In the genomic region with DNA sequence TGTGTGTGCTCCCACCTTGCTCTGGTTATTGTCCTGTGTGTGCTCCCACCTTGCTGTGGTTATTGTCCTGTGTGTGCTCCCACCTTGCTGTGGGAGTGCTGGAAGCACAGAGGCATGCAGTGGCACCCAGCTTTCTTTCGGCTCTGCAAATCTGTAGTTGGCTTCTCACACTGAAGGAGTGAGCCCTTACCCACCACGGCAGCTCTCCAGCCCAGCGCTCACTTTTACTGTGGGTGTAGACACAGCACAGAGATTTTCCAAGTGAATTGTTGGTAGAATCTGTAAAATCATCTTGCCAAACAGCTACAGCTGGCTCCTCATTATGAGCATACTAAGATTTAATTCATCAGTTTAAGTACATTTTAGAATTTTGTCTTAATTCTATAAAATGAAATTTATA, we compare ENCODE assay signal across 26 mouse cellular contexts. TPM values are rescaled to one million over a fixed set of nuclear protein-coding genes. Genes with fewer than 3 reads are reported as not detected.
DNase-seq lines count a peak whose midpoint lies in the region; ATAC-seq lines count a peak whose summit lies in the region.
"Had no signal": no experiment of that assay in that cellular context is flagged by ENCODE, and none has a peak within 500 bp of the region (broad histone marks: within the 10 kb centered on the region; RNA-seq: fewer than 3 reads in every experiment).

No protein-coding gene starts in this region.

- H3K4me2 ChIP-seq in embryonic facial prominence, embryonic 12.5 days (replicated peaks), result no peak overlapping the region
- no peak overlapping the region for H3K4me2 ChIP-seq in midbrain, embryonic 13.5 days (replicated peaks)
- H3K4me2 ChIP-seq: embryonic facial prominence, embryonic 13.5 days; forebrain, embryonic 12.5 days; hindbrain, embryonic 12.5 days had no signal

- no peak overlapping the region for H3K4me3 ChIP-seq in embryonic facial prominence, embryonic 12.5 days
- H3K4me3 ChIP-seq in midbrain, embryonic 13.5 days (replicated peaks), result no peak overlapping the region
- H3K4me3 ChIP-seq: embryonic facial prominence, embryonic 13.5 days; forebrain, embryonic 12.5 days; heart, embryonic 10.5 days; hindbrain, embryonic 12.5 days had no signal

- WGBS in embryonic facial prominence, embryonic 12.5 days, result 88% methylated on average over 3 of the region's 3 CpGs
- 88% methylated on average over 3 of the region's 3 CpGs for WGBS in midbrain, embryonic 13.5 days

- no peaks in the 10 kb centered on the region for H3K9me3 ChIP-seq in embryonic facial prominence, embryonic 12.5 days
- no peaks in the 10 kb centered on the region for H3K9me3 ChIP-seq in midbrain, embryonic 13.5 days
- H3K9me3 ChIP-seq: embryonic facial prominence, embryonic 13.5 days; forebrain, embryonic 12.5 days; G1E; heart, embryonic 10.5 days; hindbrain, embryonic 12.5 days had no signal

- H3K36me3 ChIP-seq in embryonic facial prominence, embryonic 12.5 days, result no peaks in the 10 kb centered on the region
- H3K36me3 ChIP-seq in midbrain, embryonic 13.5 days, result peaks cover 10% of the 10 kb centered on the region; the same call in 1 of the 2 replicates
- H3K36me3 ChIP-seq: heart, embryonic 10.5 days had no signal

- no peaks in the 10 kb centered on the region for H3K4me1 ChIP-seq in embryonic facial prominence, embryonic 12.5 days
- H3K4me1 ChIP-seq in midbrain, embryonic 13.5 days (replicated peaks), result no peaks in the 10 kb centered on the region
- H3K4me1 ChIP-seq: forebrain, embryonic 12.5 days; hindbrain, embryonic 12.5 days had no signal

- intact Hi-C loops in left cerebral cortex, postnatal 25 days (cut with DNase I), result no loop called here
- intact Hi-C loops in left cerebral cortex, postnatal 10 days (cut with DNase I), result no loop called here

- ATAC-seq in frontal cortex, adult (ENCODE audit: low TSS enrichment), result peak; percentile 95
- ATAC-seq in embryonic facial prominence, embryonic 12.5 days (ENCODE audit: insufficient number of reproducible peaks, insufficient read depth, low FRiP score, low TSS enrichment), result no peak
- no peak for ATAC-seq in midbrain, embryonic 13.5 days
- ATAC-seq: CD4-positive, CD25-positive, alpha-beta regulatory T cell, adult 4 months; forebrain, embryonic 16.5 days; hindbrain, embryonic 16.5 days had no signal

- H3K9ac ChIP-seq in embryonic facial prominence, embryonic 12.5 days, result no peak overlapping the region
- H3K9ac ChIP-seq in midbrain, embryonic 13.5 days (replicated peaks), result no peak overlapping the region
- H3K9ac ChIP-seq: embryonic facial prominence, embryonic 13.5 days; forebrain, embryonic 12.5 days; hindbrain, embryonic 12.5 days had no signal

- 0 out of 2 replicates have a peak overlapping the region, but pooled peaks have one; percentile 23 for H3K27ac ChIP-seq in embryonic facial prominence, embryonic 12.5 days
- H3K27ac ChIP-seq in midbrain, embryonic 13.5 days, result no peak overlapping the region
- H3K27ac ChIP-seq: embryonic facial prominence, embryonic 13.5 days; forebrain, embryonic 12.5 days; heart, embryonic 10.5 days; hindbrain, embryonic 12.5 days had no signal

- H3K27me3 ChIP-seq in embryonic facial prominence, embryonic 12.5 days, result no peaks in the 10 kb centered on the region
- H3K27me3 ChIP-seq in midbrain, embryonic 13.5 days, result no peaks in the 10 kb centered on the region
- H3K27me3 ChIP-seq: embryonic facial prominence, embryonic 13.5 days; forebrain, embryonic 12.5 days; hindbrain, embryonic 12.5 days had no signal

- no peak for DNase-seq in frontal cortex, postnatal 10 days (ENCODE audit: low spot score in 2 of 2)
- peak; percentile 25 to 52 for DNase-seq in left cerebral cortex, postnatal 25 days (ENCODE audit: low spot score in 2 of 2)
- DNase-seq in left cerebral cortex, postnatal 10 days (ENCODE audit: extremely low spot score in 1 of 2, low spot score in 2 of 2), result no peak
- no peak for DNase-seq in thymus, postnatal 4 days
- DNase-seq: adrenal gland, adult 8-10 months; adrenal gland, postnatal 36 days; B cell, adult 2 months; cerebellum, adult 11 months; cerebellum, adult 8-10 months; cerebellum, postnatal 14 days; embryo, embryonic 11 days; gastrocnemius, postnatal 10 days; heart, adult 18-20 months; heart, postnatal 10 days; heart, postnatal 4 days had no signal

RNA-seq across cellular contexts. Expression of gene Scyl3, which starts 55.7 kb away (rescaled TPM):
- total RNA-seq in left cerebral cortex, postnatal 25 days (2021), result 10 to 100 TPM; 20.5 to 23.8 TPM
- 10 to 100 TPM; 21.4 to 22.7 TPM for total RNA-seq in left cerebral cortex, postnatal 10 days (2021)
- 21.2 and 22.7 TPM in 2 replicates for polyA plus RNA-seq in embryonic facial prominence, embryonic 12.5 days (2016; fragmentation: Nextera tagmentation; extraction: Ambion mirVana)
- 16.1 and 20.7 TPM in 2 replicates for polyA plus RNA-seq in midbrain, embryonic 13.5 days (2015; fragmentation: Nextera tagmentation; extraction: Ambion mirVana)

Comparison
In these comparisons a context has a peak if more than half of its experiments do, and no peak if none do; other contexts are left out.
1. DNase-seq: peak in left cerebral cortex, postnatal 25 days (2 of 2); none in frontal cortex, postnatal 10 days (0 of 2), left cerebral cortex, postnatal 10 days (0 of 2) and thymus, postnatal 4 days (single experiment).